Mouse (Mus musculus) bone marrow macrophage, adult 2 months (primary cell): ENCODE measurements around the gene Sorcs3.

ENCODE experiments used
- CTCF ChIP-seq: IDR thresholded peaks from 2 replicates; pipeline ENCODE4 v1.5.1; 2012; ENCODE audit warnings: low read depth, mild to moderate bottlenecking, low read length, moderate library complexity
- POLR2A ChIP-seq: IDR thresholded peaks from 2 replicates; pipeline ENCODE4 v1.6.1; 2012; ENCODE audit warnings: mild to moderate bottlenecking, low read depth, low read length, borderline replicate concordance

DNA sequence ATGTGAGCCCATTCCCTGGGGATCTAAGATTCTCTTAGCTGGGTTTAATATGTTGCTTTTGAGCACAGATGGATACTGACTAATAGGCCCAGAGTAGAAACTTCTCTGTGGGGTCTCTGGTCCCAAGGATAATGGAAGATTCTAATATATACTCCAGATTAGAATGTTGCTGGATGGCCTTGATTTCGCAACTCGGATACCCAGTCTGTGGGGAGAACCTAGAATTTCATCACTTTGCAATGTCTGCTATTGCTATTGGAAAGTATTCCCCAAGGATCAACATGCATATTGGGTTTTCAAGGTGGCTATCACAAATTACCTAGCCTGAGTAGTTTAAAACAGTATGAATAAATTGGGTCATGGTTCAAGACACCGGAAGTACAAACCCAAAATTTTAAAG lies 609.2 kb downstream of the Sorcs3 start:
- TF ChIP-seq POLR2A: no peak
- TF ChIP-seq CTCF: no peak
